Comparison of ENCODE assay signal across 8 mouse cellular contexts in genomic region chr5:24779881-24780512, GRCm38 (mm10). TPM values are rescaled to one million over a fixed set of nuclear protein-coding genes. Genes with fewer than 3 reads are reported as not detected.
DNase-seq lines count a peak whose midpoint lies in the region; ATAC-seq and TF ChIP-seq lines count a peak whose summit lies in the region.

No protein-coding gene starts in this region.

- H3K79me2 ChIP-seq in C2C12 (ENCODE audit: control insufficient read depth, insufficient read depth) = no peaks in the 10 kb centered on the region

- ATAC-seq in forebrain, embryonic 14.5 days = no peak
- no peak for ATAC-seq in forebrain, embryonic 12.5 days (ENCODE audit: low FRiP score)
- peak; percentile 31; the same call in 1 of the 2 replicates for ATAC-seq in forebrain, embryonic 16.5 days

- no peak overlapping the region for H3K9ac ChIP-seq in forebrain, embryonic 14.5 days (ENCODE audit: low read length)
- H3K9ac ChIP-seq in forebrain, embryonic 12.5 days = no peak overlapping the region
- H3K9ac ChIP-seq in forebrain, embryonic 16.5 days (replicated peaks; ENCODE audit: low read depth, low read length) = no peak overlapping the region

- H3K4me3 ChIP-seq in forebrain, embryonic 14.5 days (ENCODE audit: low read depth, low read length) = no peak overlapping the region
- H3K4me3 ChIP-seq in forebrain, embryonic 12.5 days (replicated peaks) = no peak overlapping the region
- no peak overlapping the region for H3K4me3 ChIP-seq in C2C12 (ENCODE audit: insufficient read depth, poor library complexity, severe bottlenecking)
- no peak overlapping the region for H3K4me3 ChIP-seq in forebrain, embryonic 16.5 days (replicated peaks; ENCODE audit: low read length)

- H3K4me1 ChIP-seq in forebrain, embryonic 14.5 days (ENCODE audit: control insufficient read depth, insufficient read depth, low read length) = no peaks in the 10 kb centered on the region
- H3K4me1 ChIP-seq in forebrain, embryonic 12.5 days = peaks cover 12% of the 10 kb centered on the region
- peaks cover under 1% of the 10 kb centered on the region for H3K4me1 ChIP-seq in forebrain, embryonic 16.5 days (replicated peaks; ENCODE audit: control insufficient read depth, insufficient read depth, low read length)

- H3K27me3 ChIP-seq in forebrain, embryonic 14.5 days (replicated peaks; ENCODE audit: control insufficient read depth, insufficient read depth, low read length) = 0 out of 2 replicates have a peak, but pooled peaks cover 4% of the 10 kb centered on the region
- peaks cover 19% of the 10 kb centered on the region; the same call in 1 of the 2 replicates for H3K27me3 ChIP-seq in forebrain, embryonic 12.5 days
- H3K27me3 ChIP-seq in C2C12 (ENCODE audit: control insufficient read depth, insufficient read depth, insufficient read length) = peaks cover 16% of the 10 kb centered on the region
- H3K27me3 ChIP-seq in forebrain, embryonic 16.5 days (replicated peaks; ENCODE audit: control insufficient read depth, insufficient read depth, low read length) = no peaks in the 10 kb centered on the region; the same call in 1 of the 2 replicates

- H3K27ac ChIP-seq in forebrain, embryonic 14.5 days (ENCODE audit: low read depth, low read length) = no peak overlapping the region
- H3K27ac ChIP-seq in forebrain, embryonic 12.5 days = no peak overlapping the region
- no peak overlapping the region for H3K27ac ChIP-seq in forebrain, embryonic 16.5 days (ENCODE audit: low read length)

- peak; percentile 53 for DNase-seq in forebrain, embryonic 14.5 days (ENCODE audit: low spot score)
- peak; percentile 20 for DNase-seq in c-Kit-positive CD71-positive TER-119-positive erythroid progenitor cells, embryonic 14.5 days (ENCODE audit: low spot score)
- peak; percentile 31 for DNase-seq in kidney, postnatal 14 days
- DNase-seq in retina, postnatal 1 day = peak; percentile 73
- DNase-seq in left cerebral cortex, adult 18-20 months (ENCODE audit: low spot score in 2 of 2) = no peak

- no peaks in the 10 kb centered on the region for H3K79me3 ChIP-seq in C2C12 (ENCODE audit: low read depth)

- peak; percentile 21 for TF ChIP-seq CTCF in C2C12 (IDR thresholded peaks at IDR 0.05; ENCODE audit: control insufficient read depth, insufficient read depth, insufficient read length)

- no peaks in the 10 kb centered on the region for H3K9me3 ChIP-seq in forebrain, embryonic 14.5 days (replicated peaks; ENCODE audit: control insufficient read depth, low read length)
- H3K9me3 ChIP-seq in forebrain, embryonic 12.5 days = 0 out of 2 replicates have a peak, but pooled peaks cover 4% of the 10 kb centered on the region
- peaks cover 3% of the 10 kb centered on the region; the same call in 1 of the 2 replicates for H3K9me3 ChIP-seq in forebrain, embryonic 16.5 days (ENCODE audit: control insufficient read depth, low read length)

- no peak overlapping the region for H3ac ChIP-seq in C2C12 (ENCODE audit: control insufficient read depth, insufficient read length, low read depth)

- WGBS in forebrain, embryonic 14.5 days = 43% methylated on average over 15 of the region's 15 CpGs
- WGBS in forebrain, embryonic 12.5 days = 43% methylated on average over 15 of the region's 15 CpGs
- WGBS in forebrain, embryonic 16.5 days = 45% methylated on average over 15 of the region's 15 CpGs

- no peak overlapping the region for H3K4me2 ChIP-seq in forebrain, embryonic 14.5 days (ENCODE audit: low read length)
- H3K4me2 ChIP-seq in forebrain, embryonic 12.5 days = no peak overlapping the region
- no peak overlapping the region for H3K4me2 ChIP-seq in forebrain, embryonic 16.5 days (ENCODE audit: low read length)

- no peaks in the 10 kb centered on the region for H3K36me3 ChIP-seq in forebrain, embryonic 14.5 days (ENCODE audit: control insufficient read depth, insufficient read depth, low read length)
- no peaks in the 10 kb centered on the region for H3K36me3 ChIP-seq in forebrain, embryonic 12.5 days (replicated peaks)
- no peaks in the 10 kb centered on the region for H3K36me3 ChIP-seq in C2C12 (ENCODE audit: control insufficient read depth, insufficient read depth)
- no peaks in the 10 kb centered on the region for H3K36me3 ChIP-seq in forebrain, embryonic 16.5 days (ENCODE audit: control insufficient read depth, insufficient read depth)

TF ChIP-seq in C2C12, 6 proteins besides CTCF, POLR2A, EP300 and RAD21:
- TF ChIP-seq USF1 (IDR thresholded peaks at IDR 0.05; ENCODE audit: low read depth) (no peak), MAX (IDR thresholded peaks at IDR 0.05) (no peak), FOSL1 (IDR thresholded peaks at IDR 0.05; ENCODE audit: insufficient read depth, low read length, poor library complexity, severe bottlenecking) (no peak)

RNA-seq across cellular contexts. Expression of gene Crygn, which starts 22.2 kb away (rescaled TPM):
- 1.8 TPM in 1 of 2 replicates, not detected in the other for polyA plus RNA-seq in forebrain, embryonic 14.5 days (2014; fragmentation: Nextera tagmentation; extraction: Ambion mirVana)
- not detected in 2 replicates for polyA plus RNA-seq in forebrain, embryonic 12.5 days (2016; fragmentation: Nextera tagmentation; extraction: Ambion mirVana)
- polyA plus RNA-seq in C2C12 (2012; fragmentation: generic; extraction: Trizol) = not detected
- polyA plus RNA-seq in forebrain, embryonic 16.5 days (2015; fragmentation: Nextera tagmentation; extraction: Ambion mirVana) = 2.5 TPM in 1 of 2 replicates, not detected in the other
- not detected for total RNA-seq in left cerebral cortex, adult 18-20 months (2021)

RNA-seq across cellular contexts. Expression of gene Wdr86, which starts 49.5 kb away (rescaled TPM):
- polyA plus RNA-seq in forebrain, embryonic 14.5 days (2014; fragmentation: Nextera tagmentation; extraction: Ambion mirVana) = 6.1 and 6.4 TPM in 2 replicates
- polyA plus RNA-seq in forebrain, embryonic 12.5 days (2016; fragmentation: Nextera tagmentation; extraction: Ambion mirVana) = 6.6 and 10.1 TPM in 2 replicates
- polyA plus RNA-seq in C2C12 (2012; fragmentation: generic; extraction: Trizol) = not detected
- polyA plus RNA-seq in forebrain, embryonic 16.5 days (2015; fragmentation: Nextera tagmentation; extraction: Ambion mirVana) = 4.7 and 5.1 TPM in 2 replicates
- 1 to 10 TPM in 1 of 2 experiments, under 1 TPM in 1; 0.56 to 1.0 TPM for total RNA-seq in left cerebral cortex, adult 18-20 months (2021)

Comparison
In these comparisons a context has a peak if more than half of its experiments do, and no peak if none do; other contexts are left out.
1. DNase-seq: peak in forebrain, embryonic 14.5 days (single experiment), c-Kit-positive CD71-positive TER-119-positive erythroid progenitor cells, embryonic 14.5 days (single experiment), kidney, postnatal 14 days (single experiment) and retina, postnatal 1 day (single experiment); none in left cerebral cortex, adult 18-20 months (0 of 2).